Mouse (Mus musculus) cerebellum, adult 2 months (tissue): Measurements from ENCODE around the gene Tcf12. TPM values are rescaled to one million over a fixed set of nuclear protein-coding genes. Genes with fewer than 3 reads are reported as not detected.

Experiments used
- DNase-seq, 2 experiments: peaks; one replicate each; pipeline ENCODE4 v3.0.0; 2021
- H3K27ac ChIP-seq: fragments of 200-500 bp; 2 replicates; pipeline ENCODE4 v1.5.1; 2012; ENCODE audit warnings: low read length, control low read depth, inconsistent platforms; ENCODE audit not compliant: insufficient read depth
- H3K27me3 ChIP-seq: fragments of 200-500 bp; 2 replicates; pipeline ENCODE4 v1.6.1; 2012; ENCODE audit warnings: inconsistent platforms, mild to moderate bottlenecking, low read length, moderate library complexity; ENCODE audit not compliant: control insufficient read depth, insufficient read depth
- H3K4me1 ChIP-seq: fragments of 200-500 bp; 2 replicates; pipeline ENCODE4 v1.6.1; 2011; ENCODE audit warnings: low read length; ENCODE audit not compliant: control insufficient read depth, insufficient read depth
- H3K4me3 ChIP-seq: fragments of 200-500 bp; replicated peaks from 2 replicates; pipeline ENCODE3; 2011; ENCODE audit warnings: mild to moderate bottlenecking, low read depth, low read length, control low read depth; ENCODE audit not compliant: insufficient read depth
- CTCF ChIP-seq: fragments of 200-500 bp; IDR thresholded peaks from 2 replicates; pipeline ENCODE4 v1.5.1; 2011; ENCODE audit warnings: low read depth, mild to moderate bottlenecking, control low read depth, low read length, moderate library complexity, borderline replicate concordance; ENCODE audit not compliant: insufficient read depth
- POLR2A ChIP-seq: fragments of 200-500 bp; IDR thresholded peaks from 2 replicates; pipeline ENCODE4 v1.6.1; 2011; ENCODE audit warnings: low read length, control low read depth, borderline replicate concordance; ENCODE audit not compliant: insufficient read depth
- WGBS: fragments of 180-500 bp; shearing (Covaris S2); methylation state at CpG from one replicate; pipeline ENCODE4 v1.1.7; 2018; 5-methylcytosine and 5-hydroxymethylcytosine counted together
- polyA plus RNA-seq: library from polyadenylated mRNA; depleted of rRNA; stranded (reverse); fragments of >200 nt; gene quantifications from 2 replicates; pipeline ENCODE4 v1.2.3, GENCODE M21; 2012

Gene Tcf12
- polyA plus RNA-seq, 1 experiment = 53.0 TPM

DNA sequence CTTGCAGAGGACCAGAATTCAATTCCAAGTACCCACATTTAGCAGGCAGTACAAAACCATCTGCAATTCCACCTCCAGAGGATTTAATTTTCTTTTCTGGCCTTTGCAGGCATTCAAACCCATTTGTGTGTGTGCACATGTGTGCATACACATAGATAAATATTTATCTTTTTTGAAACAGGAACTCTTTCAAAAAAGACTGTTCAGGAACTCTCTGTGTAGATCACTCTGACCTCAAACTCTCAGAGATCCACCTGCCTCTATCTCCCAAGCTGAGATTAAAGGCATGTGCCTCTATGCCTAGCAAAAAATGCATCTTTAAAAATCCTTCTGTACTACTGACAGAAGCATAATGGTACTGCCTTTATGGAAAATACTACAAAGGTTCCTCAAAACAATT, 81.4 kb downstream of the Tcf12 start:
- Histone ChIP-seq H3K27ac (no peak overlapping the region), H3K4me3 (no peak overlapping the region), H3K27me3 (no peaks in the 10 kb centered on the region), H3K4me1 (peaks cover 6% of the 10 kb centered on the region; the same call in 1 of the 2 replicates)
- no peak for TF ChIP-seq POLR2A
- no peak for TF ChIP-seq CTCF
- no peak for DNase-seq

DNA sequence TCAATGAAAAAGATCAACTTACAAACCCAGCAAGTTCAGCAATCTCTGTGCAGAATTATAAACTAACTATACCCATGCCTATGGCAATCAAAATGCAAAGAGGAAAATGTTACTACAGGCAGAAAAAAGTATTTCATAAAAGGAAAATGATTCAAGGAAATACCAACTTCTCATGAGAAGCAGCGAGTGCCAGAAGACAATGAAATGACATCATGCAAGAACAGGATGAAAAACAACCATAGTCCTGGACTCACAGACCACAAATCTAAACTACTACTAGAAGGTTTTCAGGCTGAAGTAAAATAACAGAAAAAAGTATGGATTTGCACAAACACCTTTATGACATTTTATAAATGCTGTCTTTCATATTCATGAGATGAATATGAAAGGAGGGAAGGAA, 82.1 kb downstream of the Tcf12 start:
- Histone ChIP-seq H3K4me3 (no peak overlapping the region), H3K27me3 (no peaks in the 10 kb centered on the region), H3K27ac (no peak overlapping the region), H3K4me1 (peaks cover 6% of the 10 kb centered on the region; the same call in 1 of the 2 replicates)
- TF ChIP-seq POLR2A = no peak
- no peak for TF ChIP-seq CTCF
- DNase-seq = no peak
- 80% methylated on average over 1 of the region's 1 CpGs for WGBS

DNA sequence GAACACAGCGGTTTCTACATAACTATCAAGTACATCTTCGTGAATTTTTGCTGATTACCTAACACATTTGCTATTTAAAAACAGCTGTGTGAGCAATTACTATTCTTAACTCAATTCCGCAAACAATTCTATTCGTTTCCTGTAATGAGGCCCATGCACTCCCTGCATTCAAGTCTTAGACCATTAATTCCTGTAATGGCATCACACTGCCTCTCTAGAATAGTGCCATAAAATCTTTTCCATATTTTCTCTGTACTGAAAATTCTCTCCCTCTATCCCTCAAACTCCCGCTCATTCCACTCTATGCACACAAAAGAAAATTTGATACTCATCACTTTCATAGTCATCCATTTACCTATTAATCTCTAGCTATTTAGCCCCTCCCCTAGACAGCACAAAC, 88.4 kb downstream of the Tcf12 start:
- Histone ChIP-seq H3K27me3 (no peaks in the 10 kb centered on the region), H3K4me3 (no peak overlapping the region), H3K4me1 (no peaks in the 10 kb centered on the region), H3K27ac (no peak overlapping the region)
- TF ChIP-seq POLR2A = no peak
- TF ChIP-seq CTCF = no peak
- DNase-seq = no peak
- 89% methylated on average over 5 of the region's 5 CpGs for WGBS

DNA sequence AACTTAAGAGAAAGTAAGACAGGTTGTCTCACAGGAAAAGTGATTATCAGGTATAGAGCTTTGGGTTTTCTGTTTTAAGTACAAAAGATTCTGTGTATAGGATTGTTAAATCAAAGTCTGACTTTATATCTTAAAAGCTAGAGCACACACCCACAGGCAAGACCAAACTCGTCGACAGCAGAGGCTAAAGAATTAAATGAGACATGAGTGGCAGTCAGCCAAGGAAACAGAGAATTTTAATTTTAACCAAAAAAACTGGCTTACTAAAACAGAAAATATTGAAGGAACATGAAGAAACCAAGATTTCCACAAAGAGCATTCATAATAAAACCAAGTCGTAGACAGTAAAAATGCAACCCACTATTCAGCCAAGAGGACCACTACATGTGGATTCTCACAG, 90.2 kb downstream of the Tcf12 start:
- DNase-seq = no peak
- Histone ChIP-seq H3K4me1 (no peaks in the 10 kb centered on the region), H3K4me3 (no peak overlapping the region), H3K27ac (no peak overlapping the region), H3K27me3 (no peaks in the 10 kb centered on the region)
- TF ChIP-seq POLR2A (no peak), CTCF (no peak)
- WGBS = 30% methylated on average over 3 of the region's 3 CpGs

DNA sequence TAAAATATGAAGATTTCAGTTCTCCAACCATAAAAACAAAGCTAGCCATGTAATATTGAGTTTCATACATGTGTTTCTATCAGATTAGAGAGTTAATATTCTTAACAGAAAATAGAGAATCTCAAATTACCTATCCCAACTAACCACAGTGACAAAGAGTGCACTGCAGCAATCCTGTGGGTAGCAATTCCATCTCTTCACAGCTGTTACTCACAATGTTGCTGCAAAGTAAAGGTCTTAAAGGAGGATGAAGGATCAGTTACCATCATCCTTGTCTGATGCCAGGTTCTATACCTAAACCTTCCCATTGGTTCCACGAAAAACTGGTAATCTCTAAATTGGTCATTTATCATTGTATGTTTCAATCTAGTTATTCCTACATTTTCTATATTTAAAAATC, 95.7 kb downstream of the Tcf12 start:
- Histone ChIP-seq H3K27me3 (no peaks in the 10 kb centered on the region), H3K4me1 (no peaks in the 10 kb centered on the region), H3K4me3 (no peak overlapping the region), H3K27ac (no peak overlapping the region)
- TF ChIP-seq POLR2A (no peak), CTCF (no peak)
- 96% methylated on average over 1 of the region's 1 CpGs for WGBS
- no peak for DNase-seq

DNA sequence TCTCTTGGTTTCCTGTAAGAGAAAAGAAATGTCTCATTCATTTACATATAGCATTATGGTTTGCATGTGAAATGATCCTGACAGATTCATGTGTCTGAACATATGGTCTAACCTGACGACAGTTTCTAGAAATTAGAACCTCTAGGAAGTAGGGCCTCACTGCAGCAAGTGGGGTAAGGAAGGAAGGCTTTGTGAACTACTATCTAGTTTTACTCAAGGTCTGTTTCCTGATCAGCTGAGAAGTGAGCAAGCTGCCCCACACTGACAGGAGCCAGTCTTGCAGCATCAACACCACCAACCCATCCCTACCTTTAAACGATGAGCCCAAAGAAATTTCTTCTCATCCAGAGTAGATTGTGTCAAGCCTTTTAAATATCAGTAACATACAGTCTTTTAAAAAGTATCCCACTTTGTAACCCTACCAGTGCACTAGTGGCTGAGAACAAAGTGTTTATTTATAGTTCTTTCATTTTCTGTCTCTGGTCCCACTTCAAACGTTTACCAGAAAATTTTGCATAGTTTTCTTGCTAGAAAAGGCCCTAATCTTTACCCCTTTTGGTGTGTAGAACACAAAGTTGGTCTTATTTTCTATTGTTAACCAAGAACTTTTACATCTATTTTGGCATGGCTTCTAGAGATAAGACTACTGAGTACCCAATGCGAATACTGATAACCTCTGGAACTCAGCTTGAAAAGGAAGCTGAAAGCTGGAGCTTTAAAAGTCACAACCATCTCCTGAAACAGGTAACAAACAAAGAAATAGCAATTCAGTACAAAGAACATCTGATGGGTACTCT, 96.9 kb downstream of the Tcf12 start:
- Histone ChIP-seq H3K27ac (no peak overlapping the region), H3K4me3 (no peak overlapping the region), H3K4me1 (no peaks in the 10 kb centered on the region), H3K27me3 (no peaks in the 10 kb centered on the region)
- 77% methylated on average over 4 of the region's 4 CpGs for WGBS
- no peak for DNase-seq
- TF ChIP-seq POLR2A (no peak), CTCF (no peak)

DNA sequence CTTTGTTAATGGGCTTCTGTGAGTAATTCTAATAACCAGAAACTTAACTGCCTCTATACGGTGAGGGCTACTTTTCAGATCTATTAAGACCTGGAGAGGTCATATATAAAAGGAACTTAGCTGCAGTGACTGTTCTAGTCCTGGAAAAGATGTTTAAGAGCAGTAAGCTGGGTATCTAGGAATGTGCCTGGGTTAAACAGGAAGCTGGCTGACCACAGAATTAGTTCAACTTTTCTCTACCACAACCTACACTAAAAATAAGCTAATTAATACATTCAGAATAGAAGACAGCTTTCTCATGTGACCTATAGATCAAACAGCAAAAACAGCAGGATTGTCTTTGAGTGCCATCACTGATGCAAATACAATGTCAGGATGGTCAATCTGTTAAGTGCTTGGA, 98.1 kb downstream of the Tcf12 start:
- Histone ChIP-seq H3K4me1 (no peaks in the 10 kb centered on the region), H3K27ac (no peak overlapping the region), H3K4me3 (no peak overlapping the region), H3K27me3 (no peaks in the 10 kb centered on the region)
- 100% methylated on average over 1 of the region's 1 CpGs for WGBS
- no peak for DNase-seq
- TF ChIP-seq CTCF = no peak
- TF ChIP-seq POLR2A = no peak

DNA sequence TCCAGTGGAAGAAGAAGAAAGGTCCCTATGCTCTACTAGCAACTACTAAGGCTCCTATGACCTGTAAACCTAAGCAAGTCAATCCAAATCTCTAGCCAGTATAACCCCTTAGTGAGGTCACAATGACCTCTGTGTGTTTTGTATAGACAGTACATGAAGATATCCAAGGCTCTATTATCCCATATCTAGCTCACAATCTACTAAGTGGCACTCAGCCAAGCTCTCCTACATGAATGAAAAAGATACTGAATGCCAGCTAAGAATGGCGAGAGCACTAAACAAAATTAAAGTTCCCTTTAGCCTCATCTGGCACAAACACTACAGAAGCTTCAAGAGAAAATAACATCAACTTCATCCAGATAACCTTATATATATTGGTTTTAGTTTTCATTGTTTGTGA, 103.0 kb downstream of the Tcf12 start:
- H3K4me3 ChIP-seq = no peak overlapping the region
- TF ChIP-seq CTCF (no peak), POLR2A (no peak)
- DNase-seq = no peak
- H3K4me1 ChIP-seq = no peaks in the 10 kb centered on the region
- WGBS = 60% methylated on average over 1 of the region's 1 CpGs
- no peak overlapping the region for H3K27ac ChIP-seq
- no peaks in the 10 kb centered on the region for H3K27me3 ChIP-seq
